Mouse (Mus musculus) brain, embryonic 14.5 days (tissue): Measurements from ENCODE around the gene Rbms1.

Experiments
- CTCF ChIP-seq: fragments of 200-500 bp; IDR thresholded peaks from 2 replicates; pipeline ENCODE4 v1.5.1; 2012; ENCODE audit warnings: inconsistent platforms, mild to moderate bottlenecking, moderate library complexity, borderline replicate concordance; ENCODE audit not compliant: insufficient read depth, insufficient read length; ENCODE audit errors: extremely low read depth
- POLR2A ChIP-seq: fragments of 200-500 bp; IDR thresholded peaks from 2 replicates; pipeline ENCODE4 v1.6.1; 2012; ENCODE audit warnings: mild to moderate bottlenecking, inconsistent platforms, borderline replicate concordance; ENCODE audit not compliant: poor library complexity, insufficient read depth, insufficient read length, severe bottlenecking; ENCODE audit errors: extremely low read depth

GRCm38 (mm10) chr2:60904141-60904540 lies 58.9 kb downstream of the Rbms1 start:
- TF ChIP-seq CTCF: no peak
- TF ChIP-seq POLR2A: no peak
